Mouse (Mus musculus) midbrain, embryonic 16.5 days (tissue): ENCODE results near the gene Tango2. TPM values are rescaled to one million over a fixed set of nuclear protein-coding genes. Genes with fewer than 3 reads are reported as not detected.

ENCODE experiments used
- ATAC-seq: fragments of 200-750 bp; cut with Nextera tagmentation; 2 replicates; pipeline ENCODE4 v1.8.0; 2017; ENCODE audit warnings: moderate TSS enrichment
- H3K27ac ChIP-seq: fragments of 300-500 bp; sonication (generic); 2 replicates; pipeline ENCODE4 v1.5.1; 2014; ENCODE audit warnings: mild to moderate bottlenecking, low read length, mixed read lengths
- H3K27me3 ChIP-seq: fragments of 300-500 bp; sonication (generic); 2 replicates; pipeline ENCODE4 v1.6.1; 2014; ENCODE audit warnings: low read depth, low read length, mixed read lengths; ENCODE audit not compliant: control insufficient read depth, insufficient read depth
- H3K36me3 ChIP-seq: fragments of 300-500 bp; sonication (generic); 2 replicates; pipeline ENCODE4 v1.6.1; 2014; ENCODE audit warnings: mild to moderate bottlenecking, low read length, moderate library complexity, mixed read lengths; ENCODE audit not compliant: control insufficient read depth, insufficient read depth
- H3K4me1 ChIP-seq: fragments of 300-500 bp; sonication (generic); 2 replicates; pipeline ENCODE4 v1.6.1; 2014; ENCODE audit warnings: mild to moderate bottlenecking, low read length, mixed read lengths; ENCODE audit not compliant: control insufficient read depth, insufficient read depth
- H3K4me2 ChIP-seq: fragments of 300-500 bp; sonication (generic); 2 replicates; pipeline ENCODE4 v1.6.1; 2014; ENCODE audit warnings: mild to moderate bottlenecking, low read length, mixed read lengths
- H3K4me3 ChIP-seq: fragments of 300-500 bp; sonication (generic); 2 replicates; pipeline ENCODE4 v1.5.1; 2014; ENCODE audit warnings: low read depth, mild to moderate bottlenecking, low read length, moderate library complexity, mixed read lengths
- H3K9ac ChIP-seq: fragments of 300-500 bp; sonication (generic); 2 replicates; pipeline ENCODE4 v1.6.1; 2014; ENCODE audit warnings: low read depth, low read length, mixed read lengths
- H3K9me3 ChIP-seq: fragments of 300-500 bp; sonication (generic); replicated peaks from 2 replicates; pipeline ENCODE4 v1.6.1; 2014; ENCODE audit warnings: mild to moderate bottlenecking, low read length, mixed read lengths; ENCODE audit not compliant: control insufficient read depth, poor library complexity, severe bottlenecking
- WGBS: fragments of 180-500 bp; shearing (Covaris S2); extraction: QIAGEN DNeasy Blood & Tissue Kit; methylation state at CpG from one replicate; pipeline ENCODE4 v1.1.7; 2014; 5-methylcytosine and 5-hydroxymethylcytosine counted together
- polyA plus RNA-seq: library from polyadenylated mRNA; unstranded; fragments of >200 nt; fragmentation: Nextera tagmentation; extraction: Ambion mirVana; gene quantifications from 2 replicates; pipeline ENCODE4 v1.2.1, GENCODE M21; 2015

Gene Tango2
- polyA plus RNA-seq: 78.7 and 82.5 TPM in 2 replicates

- Histone ChIP-seq H3K27ac (peak within 1 kb of the TSS; percentile 78), H3K9ac (peak within 1 kb of the TSS; percentile 94), H3K4me1 (peaks cover 35% of the 10 kb centered on the region), H3K4me2 (peak within 1 kb of the TSS; percentile 77), H3K27me3 (no peaks in the 10 kb centered on the region), H3K4me3 (peak within 1 kb of the TSS; percentile 97), H3K36me3 (no peaks in the 10 kb centered on the region), H3K9me3 (no peaks in the 10 kb centered on the region)
- WGBS: under 1% methylated on average over 37 of the region's 44 CpGs
- ATAC-seq: peak; percentile 90
These were observed at the start of gene Tango2, which contains the start of gene Arvcf for GRCm38 (mm10) chr16:18347931-18348600. Gene Tango2, minus strand, starts transcription at chr16:18348103. Gene Arvcf, plus strand, starts transcription at chr16:18348182.

GRCm38 (mm10) chr16:18396791-18397621 lies 49.1 kb upstream of the Tango2 start:
- peaks cover 48% of the 10 kb centered on the region for H3K4me1 ChIP-seq
- no peak for ATAC-seq
- no peaks in the 10 kb centered on the region for H3K27me3 ChIP-seq
- H3K36me3 ChIP-seq: peaks cover 33% of the 10 kb centered on the region
- no peak overlapping the region for H3K4me2 ChIP-seq
- 95% methylated on average over 27 of the region's 27 CpGs for WGBS
- no peaks in the 10 kb centered on the region for H3K9me3 ChIP-seq
- H3K4me3 ChIP-seq: no peak overlapping the region
- H3K27ac ChIP-seq: 0 out of 2 replicates have a peak overlapping the region, but pooled peaks have one; percentile 50
- H3K9ac ChIP-seq: no peak overlapping the region

GRCm38 (mm10) chr16:18396201-18396600 lies 48.3 kb upstream of the Tango2 start:
- Histone ChIP-seq H3K4me3 (no peak overlapping the region), H3K36me3 (peaks cover 31% of the 10 kb centered on the region), H3K4me2 (peak overlapping the region; percentile 21; the same call in 1 of the 2 replicates), H3K4me1 (peaks cover 43% of the 10 kb centered on the region), H3K9ac (peak overlapping the region; percentile 11; the same call in 1 of the 2 replicates), H3K27ac (peak overlapping the region; percentile 50), H3K27me3 (no peaks in the 10 kb centered on the region), H3K9me3 (no peaks in the 10 kb centered on the region)
- no peak for ATAC-seq
- 50% methylated on average over 2 of the region's 2 CpGs for WGBS

- no peak for ATAC-seq
These were observed 47.7 kb upstream of the Tango2 start for GRCm38 (mm10) chr16:18395620-18396036.

GRCm38 (mm10) chr16:18394777-18395619 lies 47.1 kb upstream of the Tango2 start:
- Histone ChIP-seq H3K27ac (peak overlapping the region; percentile 23), H3K4me2 (peak overlapping the region; percentile 21), H3K9ac (peak overlapping the region; percentile 1; the same call in 1 of the 2 replicates), H3K9me3 (no peaks in the 10 kb centered on the region), H3K36me3 (peaks cover 31% of the 10 kb centered on the region), H3K4me3 (no peak overlapping the region), H3K27me3 (no peaks in the 10 kb centered on the region), H3K4me1 (peaks cover 32% of the 10 kb centered on the region)
- ATAC-seq: no peak
- 11% methylated on average over 11 of the region's 11 CpGs for WGBS

More at GRCm38 (mm10) chr16:18395620-18396036, 47.7 kb upstream of the Tango2 start:
- peak overlapping the region; percentile 21 for H3K4me2 ChIP-seq
- H3K27ac ChIP-seq: peak overlapping the region; percentile 23
- WGBS: 12% methylated on average over 6 of the region's 7 CpGs
- H3K36me3 ChIP-seq: peaks cover 31% of the 10 kb centered on the region
- H3K9ac ChIP-seq: peak overlapping the region; percentile 11; the same call in 1 of the 2 replicates
- H3K9me3 ChIP-seq: no peaks in the 10 kb centered on the region
- no peaks in the 10 kb centered on the region for H3K27me3 ChIP-seq
- H3K4me3 ChIP-seq: no peak overlapping the region
- peaks cover 37% of the 10 kb centered on the region for H3K4me1 ChIP-seq

DNA sequence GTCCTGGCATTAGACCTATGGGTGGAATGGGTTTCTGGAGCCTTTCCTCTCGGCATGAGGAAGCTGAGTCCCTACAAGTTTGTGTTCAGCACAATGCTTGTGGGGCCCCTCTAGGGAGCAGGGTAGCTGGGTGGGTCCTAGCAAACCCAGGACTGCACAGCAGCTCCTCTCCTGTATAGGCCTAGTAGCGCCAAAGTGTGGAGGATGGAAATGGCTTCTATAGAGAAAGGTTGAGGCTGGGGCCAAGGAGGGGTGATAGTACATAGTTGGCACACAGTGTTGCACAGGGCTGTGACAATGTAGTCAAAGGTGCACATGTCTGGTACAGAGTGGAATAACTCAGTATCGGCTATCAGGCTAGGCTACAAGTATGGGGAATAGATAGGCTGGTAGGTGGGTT lies 46.2 kb upstream of the Tango2 start:
- ATAC-seq: no peak
- peaks cover 24% of the 10 kb centered on the region for H3K36me3 ChIP-seq
- 60% methylated on average over 3 of the region's 3 CpGs for WGBS
- H3K9ac ChIP-seq: peak overlapping the region; percentile 88; the same call in 1 of the 2 replicates
- no peaks in the 10 kb centered on the region for H3K27me3 ChIP-seq
- H3K4me1 ChIP-seq: peaks cover 30% of the 10 kb centered on the region
- no peaks in the 10 kb centered on the region for H3K9me3 ChIP-seq
- H3K4me2 ChIP-seq: peak overlapping the region; percentile 69
- H3K4me3 ChIP-seq: peak overlapping the region; percentile 74; the same call in 1 of the 2 replicates
- no peak overlapping the region for H3K27ac ChIP-seq

DNA sequence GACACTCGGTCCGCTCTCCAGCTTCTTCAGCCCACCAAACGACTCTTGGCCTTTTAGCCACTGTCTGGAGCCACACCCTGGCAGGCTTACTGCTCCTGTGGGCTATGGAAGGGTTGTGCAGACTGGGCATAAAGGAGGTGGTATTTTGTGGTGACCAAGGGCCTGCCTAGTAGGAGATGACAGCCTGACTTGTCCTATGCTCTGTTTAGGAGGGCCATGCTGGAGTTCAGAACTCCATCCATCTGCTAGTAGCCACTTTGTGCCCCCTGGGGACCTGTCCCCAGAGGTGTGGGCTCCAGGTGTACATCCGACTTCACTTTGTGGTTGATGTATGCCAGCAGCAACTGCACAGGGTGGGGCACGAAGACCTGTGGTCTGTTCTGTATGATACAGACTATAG lies 45.7 kb upstream of the Tango2 start:
- peaks cover 19% of the 10 kb centered on the region for H3K36me3 ChIP-seq
- peak overlapping the region; percentile 74 for H3K4me3 ChIP-seq
- H3K9ac ChIP-seq: peak overlapping the region; percentile 88
- no peaks in the 10 kb centered on the region for H3K27me3 ChIP-seq
- no peaks in the 10 kb centered on the region for H3K9me3 ChIP-seq
- peak overlapping the region; percentile 84 for H3K27ac ChIP-seq
- ATAC-seq: peak; percentile 1; the same call in 1 of the 2 replicates
- peaks cover 33% of the 10 kb centered on the region for H3K4me1 ChIP-seq
- 49% methylated on average over 5 of the region's 5 CpGs for WGBS
- peak overlapping the region; percentile 69 for H3K4me2 ChIP-seq
